Mouse (Mus musculus) olfactory bulb, adult 2 months (tissue): ENCODE measurements around the gene Mrpl34. TPM values are rescaled to one million over a fixed set of nuclear protein-coding genes. Genes with fewer than 3 reads are reported as not detected.

Experiments used
- H3K27ac ChIP-seq: fragments of 200-500 bp; 2 replicates; pipeline ENCODE4 v1.5.1; 2012; ENCODE audit warnings: low read depth, low read length; ENCODE audit not compliant: insufficient read depth
- H3K4me1 ChIP-seq: fragments of 200-500 bp; 2 replicates; pipeline ENCODE4 v1.6.1; 2012; ENCODE audit warnings: low read length; ENCODE audit not compliant: control insufficient read depth, insufficient read depth
- H3K4me3 ChIP-seq: fragments of 200-500 bp; 2 replicates; pipeline ENCODE4 v1.5.1; 2012; ENCODE audit warnings: mild to moderate bottlenecking, low read depth, low read length, moderate library complexity; ENCODE audit not compliant: insufficient read depth
- CTCF ChIP-seq: fragments of 200-500 bp; IDR thresholded peaks from 2 replicates; pipeline ENCODE4 v1.5.1; 2012; ENCODE audit warnings: low read depth, mild to moderate bottlenecking, low read length, moderate library complexity; ENCODE audit not compliant: insufficient read depth
- POLR2A ChIP-seq: fragments of 200-500 bp; IDR thresholded peaks from 2 replicates; pipeline ENCODE4 v1.6.1; 2012; ENCODE audit warnings: mild to moderate bottlenecking, low read depth, low read length, moderate library complexity; ENCODE audit not compliant: insufficient read depth
- whole genome bisulfite sequencing: fragments of 180-500 bp; shearing (Covaris S2); methylation state at CpG from one replicate; pipeline ENCODE4 v1.1.7; 2018; 5-methylcytosine and 5-hydroxymethylcytosine counted together
- polyA plus RNA-seq: library from polyadenylated mRNA; stranded (reverse); fragments of >200 nt; gene quantifications from 2 replicates; pipeline ENCODE4 v1.2.4, GENCODE M21; 2012; ENCODE audit warnings: low replicate concordance; ENCODE audit not compliant: missing spikeins, insufficient read depth, insufficient read length

The Mrpl34 gene
- polyA plus RNA-seq, 1 experiment: not detected

GRCm38 (mm10) chr8:71454668-71455067 lies 10.1 kb upstream of the Mrpl34 start:
- 86% methylated on average over 8 of the region's 8 CpGs for WGBS
- no peak overlapping the region for H3K4me3 ChIP-seq
- H3K27ac ChIP-seq: no peak overlapping the region
- TF ChIP-seq CTCF: no peak
- TF ChIP-seq POLR2A: no peak
- peaks cover 15% of the 10 kb centered on the region for H3K4me1 ChIP-seq

DNA sequence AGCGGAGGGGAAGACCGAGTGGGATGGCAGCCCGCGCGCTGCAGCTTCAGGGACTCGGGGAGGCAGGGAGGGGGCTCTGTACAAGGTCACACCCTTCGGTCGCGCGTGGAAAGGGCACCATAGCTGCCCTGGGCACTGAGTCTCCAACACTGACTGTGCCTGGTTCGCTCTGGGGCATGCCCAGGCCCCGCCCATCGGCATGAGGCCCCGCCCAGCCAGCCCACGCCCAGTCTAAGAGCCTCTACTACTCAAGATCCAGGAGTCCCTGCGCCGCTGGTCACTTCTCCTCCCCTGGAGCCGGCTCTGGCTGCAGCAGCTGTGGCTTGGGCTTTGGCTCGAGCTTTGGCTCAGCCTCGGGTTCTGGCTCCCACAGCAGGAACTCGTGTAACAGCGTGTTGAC lies 7.9 kb upstream of the Mrpl34 start:
- Histone ChIP-seq H3K4me1 (peaks cover 27% of the 10 kb centered on the region), H3K27ac (no peak overlapping the region), H3K4me3 (no peak overlapping the region)
- WGBS: 53% methylated on average over 22 of the region's 22 CpGs
- no peak for TF ChIP-seq POLR2A
- no peak for TF ChIP-seq CTCF

DNA sequence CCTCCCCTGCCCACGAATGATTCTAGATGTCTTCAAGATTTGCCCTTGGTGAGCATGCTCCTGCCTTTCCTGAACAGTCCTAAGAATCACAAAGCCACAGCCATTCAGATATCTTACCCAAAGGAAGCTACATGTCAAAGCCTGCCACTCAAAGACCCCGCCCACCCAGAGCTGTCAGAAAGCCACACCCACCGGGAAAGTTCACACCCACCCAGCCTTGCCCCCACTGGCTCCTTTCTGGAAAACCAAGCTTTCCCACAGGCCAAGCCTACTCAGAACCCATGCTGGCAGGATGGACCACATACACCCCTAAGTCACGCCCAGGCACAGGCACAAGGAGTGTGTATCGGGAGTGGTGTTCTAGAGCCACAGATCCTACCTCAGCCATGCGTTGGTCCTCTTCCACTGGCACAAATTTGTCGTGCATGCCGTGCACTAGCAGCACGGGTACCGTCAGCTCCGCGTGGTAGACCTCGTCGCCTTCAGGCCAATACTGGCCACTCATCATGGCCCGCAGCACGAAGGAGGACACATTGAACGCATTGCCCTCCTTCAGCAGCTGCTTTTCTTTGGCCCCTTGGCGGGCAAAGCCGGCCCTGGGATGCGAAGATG lies 7.0 kb upstream of the Mrpl34 start:
- H3K4me1 ChIP-seq: peaks cover 32% of the 10 kb centered on the region

GRCm38 (mm10) chr8:71460716-71461115 lies 4.0 kb upstream of the Mrpl34 start:
- Histone ChIP-seq H3K4me1 (peaks cover 44% of the 10 kb centered on the region), H3K27ac (no peak overlapping the region), H3K4me3 (no peak overlapping the region)
- WGBS: 86% methylated on average over 6 of the region's 6 CpGs
- no peak for TF ChIP-seq POLR2A
- no peak for TF ChIP-seq CTCF

More for the DNA sequence above, 7.0 kb upstream of the Mrpl34 start:
- Histone ChIP-seq H3K4me3 (no peak overlapping the region), H3K27ac (no peak overlapping the region)
- WGBS: 88% methylated on average over 20 of the region's 20 CpGs
- TF ChIP-seq POLR2A (no peak), CTCF (no peak)

- H3K27ac ChIP-seq: no peak overlapping the region
- TF ChIP-seq POLR2A: no peak
- WGBS: 90% methylated on average over 47 of the region's 47 CpGs
- peaks cover 44% of the 10 kb centered on the region for H3K4me1 ChIP-seq
- no peak overlapping the region for H3K4me3 ChIP-seq
Measured at GRCm38 (mm10) chr8:71461152-71461840, 3.5 kb upstream of the Mrpl34 start.

DNA sequence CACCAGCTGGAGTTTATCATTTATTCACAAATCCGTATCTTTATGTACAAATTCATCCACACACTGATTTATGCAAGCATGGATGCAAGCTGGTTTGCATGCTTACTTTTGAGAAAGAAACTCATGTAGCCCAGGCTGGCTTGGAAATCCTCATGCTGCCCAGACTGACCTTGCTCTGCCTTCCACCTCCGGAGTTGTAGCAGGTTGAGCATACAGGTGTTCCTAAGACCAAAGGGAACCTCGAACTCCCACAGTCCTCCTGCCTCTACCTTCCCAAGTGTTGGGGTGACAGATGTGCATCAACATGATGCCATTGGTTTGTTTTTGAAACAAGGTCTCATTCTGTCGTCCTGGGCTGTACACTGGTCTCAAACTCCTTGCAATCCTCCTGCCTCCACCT lies 2.6 kb upstream of the Mrpl34 start:
- TF ChIP-seq POLR2A (no peak), CTCF (no peak)
- Histone ChIP-seq H3K4me1 (peaks cover 43% of the 10 kb centered on the region), H3K4me3 (peak overlapping the region; percentile 90), H3K27ac (no peak overlapping the region)
- whole genome bisulfite sequencing: 70% methylated on average over 4 of the region's 4 CpGs

GRCm38 (mm10) chr8:71462786-71463185 lies 2.0 kb upstream of the Mrpl34 start:
- Histone ChIP-seq H3K4me1 (peaks cover 40% of the 10 kb centered on the region), H3K27ac (peak overlapping the region; percentile 85), H3K4me3 (peak overlapping the region; percentile 90)
- TF ChIP-seq CTCF (no peak), POLR2A (no peak)
- WGBS: 3% methylated on average over 16 of the region's 16 CpGs

- H3K4me1 ChIP-seq: peaks cover 34% of the 10 kb centered on the region
- WGBS: under 1% methylated on average over 53 of the region's 55 CpGs
- H3K4me3 ChIP-seq: peak within 1 kb of the TSS; percentile 90
Measured at GRCm38 (mm10) chr8:71463188-71464033, 1.3 kb upstream of the Mrpl34 start, which contains the start of gene Abhd8. Gene Abhd8, minus strand, starts transcription at chr8:71463655.

GRCm38 (mm10) chr8:71465733-71466132 lies 974 bp downstream of the Mrpl34 start:
- Histone ChIP-seq H3K4me3 (no peak overlapping the region), H3K27ac (no peak overlapping the region)

More at GRCm38 (mm10) chr8:71463188-71464033, 1.3 kb upstream of the Mrpl34 start, which contains the start of gene Abhd8:
- TF ChIP-seq CTCF: 0 out of 2 replicates have a peak, but pooled peaks have one; percentile 5
- TF ChIP-seq POLR2A: peak; percentile 54
- peak within 1 kb of the TSS; percentile 85 for H3K27ac ChIP-seq

More at GRCm38 (mm10) chr8:71465733-71466132, 974 bp downstream of the Mrpl34 start:
- WGBS: 78% methylated on average over 8 of the region's 8 CpGs
- peaks cover 41% of the 10 kb centered on the region for H3K4me1 ChIP-seq
- TF ChIP-seq POLR2A (no peak), CTCF (no peak)
